Mouse (Mus musculus): ENCODE results near the gene Stt3b.

The Stt3b gene

GRCm38 (mm10) chr9:115341576-115341975 lies 31.4 kb upstream of the Stt3b start:
- Histone ChIP-seq H3K36me3 (ENCODE audit: insufficient read depth, low read length) (no peaks in the 10 kb centered on the region), H3K4me3 (replicated peaks; ENCODE audit: low read length) (no peak overlapping the region), H3K4me1 (replicated peaks; ENCODE audit: low read depth, low read length) (no peaks in the 10 kb centered on the region), H3K9me3 (ENCODE audit: low read length) (no peaks in the 10 kb centered on the region), H3K27me3 (ENCODE audit: insufficient read depth, low read length) (peaks cover 11% of the 10 kb centered on the region; the same call in 1 of the 2 replicates)
- TF ChIP-seq CTCF (conservative IDR thresholded peaks at IDR 0.05; ENCODE audit: low read length) (no peak), POU5F1 (IDR thresholded peaks at IDR 0.05; ENCODE audit: borderline replicate concordance, low read length) (no peak)

- no peaks in the 10 kb centered on the region for H3K9me3 ChIP-seq (ENCODE audit: low read length)
- TF ChIP-seq NANOG (IDR thresholded peaks at IDR 0.05; ENCODE audit: borderline replicate concordance, low read length) = no peak
- no peak for TF ChIP-seq CTCF (conservative IDR thresholded peaks at IDR 0.05; ENCODE audit: low read length)
- TF ChIP-seq POU5F1 (IDR thresholded peaks at IDR 0.05; ENCODE audit: borderline replicate concordance, low read length) = no peak
- no peaks in the 10 kb centered on the region for H3K36me3 ChIP-seq (ENCODE audit: insufficient read depth, low read length)
- H3K27me3 ChIP-seq (ENCODE audit: insufficient read depth, low read length) = peaks cover 8% of the 10 kb centered on the region; the same call in 1 of the 2 replicates
- H3K4me3 ChIP-seq (replicated peaks; ENCODE audit: low read length) = no peak overlapping the region
- H3K4me1 ChIP-seq (replicated peaks; ENCODE audit: low read depth, low read length) = no peaks in the 10 kb centered on the region
Measured at GRCm38 (mm10) chr9:115340212-115340815, 30.1 kb upstream of the Stt3b start.

- H3K27me3 ChIP-seq (ENCODE audit: insufficient read depth, low read length) = peaks cover 3% of the 10 kb centered on the region; the same call in 1 of the 2 replicates
- TF ChIP-seq CTCF (conservative IDR thresholded peaks at IDR 0.05; ENCODE audit: low read length) = no peak
- no peak for TF ChIP-seq NANOG (IDR thresholded peaks at IDR 0.05; ENCODE audit: borderline replicate concordance, low read length)
- no peak for TF ChIP-seq POU5F1 (IDR thresholded peaks at IDR 0.05; ENCODE audit: borderline replicate concordance, low read length)
- H3K4me3 ChIP-seq (replicated peaks; ENCODE audit: low read length) = no peak overlapping the region
- no peaks in the 10 kb centered on the region for H3K4me1 ChIP-seq (replicated peaks; ENCODE audit: low read depth, low read length)
- H3K9me3 ChIP-seq (ENCODE audit: low read length) = no peaks in the 10 kb centered on the region
- no peaks in the 10 kb centered on the region for H3K36me3 ChIP-seq (ENCODE audit: insufficient read depth, low read length)
Measured at GRCm38 (mm10) chr9:115338816-115339215, 28.6 kb upstream of the Stt3b start.

GRCm38 (mm10) chr9:115333016-115333415 lies 22.8 kb upstream of the Stt3b start:
- H3K4me3 ChIP-seq (replicated peaks; ENCODE audit: low read length) = no peak overlapping the region
- no peaks in the 10 kb centered on the region for H3K9me3 ChIP-seq (ENCODE audit: low read length)
- no peak for TF ChIP-seq NANOG (IDR thresholded peaks at IDR 0.05; ENCODE audit: borderline replicate concordance, low read length)
- no peak for TF ChIP-seq CTCF (conservative IDR thresholded peaks at IDR 0.05; ENCODE audit: low read length)
- TF ChIP-seq POU5F1 (IDR thresholded peaks at IDR 0.05; ENCODE audit: borderline replicate concordance, low read length) = no peak
- no peaks in the 10 kb centered on the region for H3K4me1 ChIP-seq (replicated peaks; ENCODE audit: low read depth, low read length)
- no peaks in the 10 kb centered on the region for H3K36me3 ChIP-seq (ENCODE audit: insufficient read depth, low read length)
- H3K27me3 ChIP-seq (ENCODE audit: insufficient read depth, low read length) = no peaks in the 10 kb centered on the region

GRCm38 (mm10) chr9:115332339-115332738 lies 22.1 kb upstream of the Stt3b start:
- Histone ChIP-seq H3K36me3 (ENCODE audit: insufficient read depth, low read length) (no peaks in the 10 kb centered on the region), H3K4me3 (replicated peaks; ENCODE audit: low read length) (no peak overlapping the region), H3K9me3 (ENCODE audit: low read length) (no peaks in the 10 kb centered on the region), H3K4me1 (replicated peaks; ENCODE audit: low read depth, low read length) (no peaks in the 10 kb centered on the region), H3K27me3 (ENCODE audit: insufficient read depth, low read length) (no peaks in the 10 kb centered on the region)
- TF ChIP-seq CTCF (conservative IDR thresholded peaks at IDR 0.05; ENCODE audit: low read length) (no peak), NANOG (IDR thresholded peaks at IDR 0.05; ENCODE audit: borderline replicate concordance, low read length) (no peak), POU5F1 (IDR thresholded peaks at IDR 0.05; ENCODE audit: borderline replicate concordance, low read length) (no peak)

- peaks cover 6% of the 10 kb centered on the region; the same call in 1 of the 2 replicates for H3K9me3 ChIP-seq (ENCODE audit: low read length)
- H3K4me3 ChIP-seq (replicated peaks; ENCODE audit: low read length) = no peak overlapping the region
- TF ChIP-seq NANOG (IDR thresholded peaks at IDR 0.05; ENCODE audit: borderline replicate concordance, low read length) (no peak), POU5F1 (IDR thresholded peaks at IDR 0.05; ENCODE audit: borderline replicate concordance, low read length) (no peak), CTCF (conservative IDR thresholded peaks at IDR 0.05; ENCODE audit: low read length) (no peak)
- H3K36me3 ChIP-seq (ENCODE audit: insufficient read depth, low read length) = no peaks in the 10 kb centered on the region
- H3K27me3 ChIP-seq (ENCODE audit: insufficient read depth, low read length) = no peaks in the 10 kb centered on the region
- H3K4me1 ChIP-seq (replicated peaks; ENCODE audit: low read depth, low read length) = no peaks in the 10 kb centered on the region
Measured at GRCm38 (mm10) chr9:115330861-115331476, 20.7 kb upstream of the Stt3b start.

- no peak for TF ChIP-seq NANOG (IDR thresholded peaks at IDR 0.05; ENCODE audit: borderline replicate concordance, low read length)
- TF ChIP-seq POU5F1 (IDR thresholded peaks at IDR 0.05; ENCODE audit: borderline replicate concordance, low read length) = no peak
- TF ChIP-seq CTCF (conservative IDR thresholded peaks at IDR 0.05; ENCODE audit: low read length) = no peak
- peaks cover 12% of the 10 kb centered on the region for H3K9me3 ChIP-seq (ENCODE audit: low read length)
- no peak overlapping the region for H3K4me3 ChIP-seq (replicated peaks; ENCODE audit: low read length)
- no peaks in the 10 kb centered on the region for H3K27me3 ChIP-seq (ENCODE audit: insufficient read depth, low read length)
- H3K4me1 ChIP-seq (replicated peaks; ENCODE audit: low read depth, low read length) = no peaks in the 10 kb centered on the region
- no peaks in the 10 kb centered on the region for H3K36me3 ChIP-seq (ENCODE audit: insufficient read depth, low read length)
Measured at GRCm38 (mm10) chr9:115326533-115326890, 16.3 kb upstream of the Stt3b start.

- no peak overlapping the region for H3K4me3 ChIP-seq (replicated peaks; ENCODE audit: low read length)
- H3K36me3 ChIP-seq (ENCODE audit: insufficient read depth, low read length) = no peaks in the 10 kb centered on the region
- H3K4me1 ChIP-seq (replicated peaks; ENCODE audit: low read depth, low read length) = no peaks in the 10 kb centered on the region
- H3K9me3 ChIP-seq (ENCODE audit: low read length) = peaks cover 12% of the 10 kb centered on the region
- TF ChIP-seq POU5F1 (IDR thresholded peaks at IDR 0.05; ENCODE audit: borderline replicate concordance, low read length) (no peak), NANOG (IDR thresholded peaks at IDR 0.05; ENCODE audit: borderline replicate concordance, low read length) (no peak), CTCF (conservative IDR thresholded peaks at IDR 0.05; ENCODE audit: low read length) (no peak)
- no peaks in the 10 kb centered on the region for H3K27me3 ChIP-seq (ENCODE audit: insufficient read depth, low read length)
Measured at GRCm38 (mm10) chr9:115325831-115326532, 15.8 kb upstream of the Stt3b start.
